Mouse (Mus musculus) brain, adult 2 months (tissue): ENCODE measurements around the gene Casp4.

ENCODE experiments used
- DNase-seq: peaks from one replicate; pipeline ENCODE4 v3.0.0; 2011; ENCODE audit warnings: low read depth, low spot score

The Casp4 gene

GRCm38 (mm10) chr9:5308561-5308960 is at the start of gene Casp4:
TSS of gene Casp4 (plus strand) at chr9:5308828.
- DNase-seq, result peak; percentile 0

DNA sequence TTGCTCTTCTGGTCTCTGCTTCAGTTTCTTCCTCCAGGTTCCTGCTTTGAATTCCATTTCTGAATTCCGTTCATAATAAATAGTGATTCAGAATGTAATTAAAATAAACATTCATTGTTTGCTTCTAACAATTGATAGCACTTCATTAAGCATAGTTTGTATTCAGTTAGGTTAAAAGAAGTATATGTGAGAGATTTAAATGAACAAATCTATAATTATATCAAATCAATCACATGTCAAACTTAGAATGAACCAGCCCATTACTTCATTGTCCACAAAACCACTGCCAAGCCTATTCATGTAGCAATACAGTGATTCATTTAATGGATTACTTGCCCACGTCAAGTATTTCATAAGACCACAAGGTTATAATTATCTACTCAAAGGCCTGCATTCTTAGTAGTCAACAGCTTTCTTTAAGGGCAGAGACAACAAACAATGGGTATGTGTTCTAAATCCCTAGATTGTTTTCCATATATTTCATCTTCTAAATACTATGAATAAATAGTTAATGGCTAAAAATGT is 44.6 kb upstream of the Casp4 start:
- DNase-seq, result no peak

DNA sequence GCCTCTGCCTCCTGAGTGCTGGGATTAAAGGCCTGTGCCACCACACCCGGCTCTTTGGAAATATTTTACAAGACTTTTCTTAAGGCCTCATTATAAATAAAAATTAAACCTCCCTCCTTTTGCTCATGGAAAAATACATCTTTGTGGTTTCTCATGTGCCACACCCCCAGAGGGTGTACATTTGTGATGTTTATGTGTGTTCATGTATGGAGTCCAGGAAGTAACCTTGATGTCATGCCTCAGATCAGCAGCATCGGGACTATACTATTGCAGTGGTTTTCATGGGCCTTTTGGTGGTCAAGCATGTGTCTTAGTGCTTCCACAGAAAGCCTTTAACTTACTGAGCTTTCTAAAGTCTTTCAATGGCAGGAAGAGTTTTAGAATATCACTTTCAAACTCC is 38.4 kb upstream of the Casp4 start:
- DNase-seq, result no peak

DNA sequence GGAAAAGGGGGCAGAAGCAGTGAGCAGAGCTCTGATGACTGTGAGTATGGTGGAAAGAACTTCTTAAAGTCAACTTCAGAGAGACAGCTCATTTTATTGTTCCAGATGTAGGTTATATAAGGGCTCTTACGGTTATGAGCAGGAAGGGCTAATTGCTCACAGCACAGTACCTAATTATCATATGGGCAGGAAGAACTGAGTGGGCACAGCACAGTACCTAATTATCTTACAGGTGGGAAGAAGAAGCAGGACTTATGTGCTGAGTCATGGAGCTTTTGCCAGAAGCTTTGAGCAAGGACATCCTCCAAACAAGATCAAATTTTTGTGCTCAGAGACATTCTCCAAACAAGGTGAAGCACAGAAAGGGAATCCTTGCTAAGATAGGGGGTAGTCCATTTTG is 37.7 kb upstream of the Casp4 start:
- peak; percentile 35 for DNase-seq

DNA sequence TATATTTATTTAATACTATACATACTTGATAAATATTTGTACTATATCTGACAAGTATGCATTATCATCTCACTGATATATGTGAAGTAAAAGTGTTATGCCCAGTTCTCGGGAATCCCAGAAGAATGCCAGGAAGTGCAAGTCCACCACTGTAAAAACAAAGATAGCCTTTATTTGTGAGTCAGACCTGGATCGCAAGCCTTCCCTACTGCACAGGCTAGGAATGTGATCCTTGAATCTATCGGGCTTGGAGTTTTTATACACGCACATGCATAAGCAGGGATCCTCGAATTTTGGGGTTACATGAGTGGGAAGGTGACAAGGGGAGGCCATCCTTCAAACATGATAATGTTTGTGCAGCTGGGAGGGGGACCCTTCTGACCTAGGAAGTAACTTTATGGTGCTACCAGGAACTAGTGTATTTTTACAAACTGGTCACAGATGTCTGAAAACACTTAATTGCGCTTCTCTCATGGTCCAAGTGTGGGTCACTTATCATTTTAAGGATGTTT is 37.2 kb upstream of the Casp4 start:
- no peak for DNase-seq

DNA sequence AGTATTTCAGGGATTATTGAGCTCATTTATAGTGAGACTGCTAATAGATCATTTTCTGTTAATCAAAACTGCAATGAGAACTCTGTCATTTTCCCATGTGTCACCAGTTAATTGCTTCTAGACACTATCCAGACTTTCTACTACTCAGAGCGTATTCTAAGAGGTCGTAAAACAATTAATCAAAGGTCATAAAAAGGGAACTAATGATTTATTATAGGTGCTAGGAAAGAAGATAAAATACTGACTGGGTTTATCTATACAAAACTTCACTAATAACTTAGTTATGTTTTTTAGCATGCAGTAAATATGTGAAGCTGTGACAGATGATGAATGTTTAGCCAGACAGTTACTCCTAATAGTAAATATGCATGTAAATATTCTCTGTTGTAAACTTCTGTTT is 22.6 kb upstream of the Casp4 start:
- DNase-seq, result no peak

- DNase-seq, result no peak
Observed at GRCm38 (mm10) chr9:5286597-5286996, 22.0 kb upstream of the Casp4 start.

GRCm38 (mm10) chr9:5296354-5297237 is 12.0 kb upstream of the Casp4 start:
- no peak for DNase-seq

- DNase-seq, result peak; percentile 26
Observed at GRCm38 (mm10) chr9:5298329-5299131, 10.1 kb upstream of the Casp4 start, which contains the start of gene Casp1. TSS of gene Casp1 (plus strand) at chr9:5298517.

- DNase-seq, result no peak
Observed at GRCm38 (mm10) chr9:5299132-5299381, 9.6 kb upstream of the Casp4 start.

GRCm38 (mm10) chr9:5310112-5310511 is 1.5 kb downstream of the Casp4 start:
- no peak for DNase-seq

- no peak for DNase-seq
Observed at GRCm38 (mm10) chr9:5311435-5311834, 2.8 kb downstream of the Casp4 start.

GRCm38 (mm10) chr9:5328204-5328603 is 19.6 kb downstream of the Casp4 start:
- no peak for DNase-seq

- DNase-seq, result no peak
Observed at GRCm38 (mm10) chr9:5332441-5332840, 23.8 kb downstream of the Casp4 start.

DNA sequence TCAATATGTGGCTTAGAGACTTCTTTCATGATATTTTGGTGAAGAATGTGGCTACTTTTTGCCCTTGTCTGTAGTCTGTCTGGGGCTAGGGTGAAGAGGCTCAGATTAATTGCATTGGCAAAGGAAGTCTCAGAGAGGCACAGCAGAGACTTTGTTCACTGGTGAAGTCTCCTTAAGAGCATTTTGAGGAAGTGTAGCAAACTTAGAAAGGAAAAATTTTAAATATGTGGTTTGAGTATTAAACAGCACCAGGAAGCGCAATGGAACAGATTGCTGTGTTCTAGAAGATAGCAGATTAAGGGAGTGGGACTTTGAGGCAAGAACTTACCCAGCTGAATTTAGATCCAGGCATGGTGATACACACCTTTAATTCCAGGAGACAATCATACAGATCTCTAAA is 24.8 kb downstream of the Casp4 start:
- DNase-seq, result no peak

DNA sequence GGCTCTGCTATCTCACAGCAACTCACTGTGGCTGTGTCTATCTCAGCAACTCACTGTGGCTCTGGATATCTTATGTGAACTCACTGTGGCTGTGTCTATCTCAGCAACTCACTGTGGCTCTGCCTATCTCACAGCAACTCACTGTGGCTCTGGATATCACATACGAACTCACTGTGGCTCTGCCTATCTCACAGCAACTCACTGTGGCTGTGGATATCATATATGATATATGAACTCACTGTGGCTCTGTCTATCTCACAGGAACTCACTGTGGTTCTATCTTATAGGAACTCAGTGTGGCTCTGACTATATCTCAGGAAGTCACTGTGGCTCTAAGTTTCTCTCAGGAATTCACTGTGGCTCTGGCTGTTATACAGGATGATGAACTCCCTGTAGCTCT is 34.5 kb downstream of the Casp4 start:
- no peak for DNase-seq

GRCm38 (mm10) chr9:5344090-5344489 is 35.5 kb downstream of the Casp4 start:
- peak; percentile 2 for DNase-seq

DNA sequence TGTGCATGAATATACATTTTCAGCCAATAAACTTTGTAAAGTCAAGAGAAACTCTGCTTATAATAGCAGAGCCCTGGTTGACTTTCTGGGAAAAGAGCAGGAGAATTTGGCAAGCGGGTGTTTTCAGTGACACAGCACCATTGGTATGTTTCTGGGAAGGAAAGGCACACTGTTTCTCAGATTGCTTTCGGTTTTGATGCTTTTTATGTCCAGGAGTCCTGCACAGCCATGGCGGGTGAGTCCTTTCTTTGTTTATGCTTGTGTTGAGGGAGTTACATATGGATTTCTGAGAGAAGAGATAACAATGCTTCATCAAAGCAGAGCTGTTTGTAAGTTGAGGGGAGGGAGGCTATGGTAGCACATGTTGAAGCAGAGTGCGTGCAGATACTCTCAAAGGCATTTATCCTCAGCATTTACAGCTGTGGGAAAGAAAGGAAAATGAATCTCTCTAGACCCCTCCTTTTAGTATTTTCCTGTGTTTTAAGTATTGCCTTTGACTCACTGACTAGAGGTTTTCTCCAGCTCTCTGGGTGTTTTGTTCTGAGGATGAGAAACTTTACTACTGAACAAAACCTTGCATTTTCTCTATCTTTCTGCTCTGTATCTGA is 36.8 kb downstream of the Casp4 start, which contains the start of gene Casp12:
TSS of gene Casp12 (plus strand) at position 140 of the 608 bp plus-strand sequence.
- peak; percentile 2 for DNase-seq

GRCm38 (mm10) chr9:5347381-5347780 is 38.8 kb downstream of the Casp4 start:
- no peak for DNase-seq

DNA sequence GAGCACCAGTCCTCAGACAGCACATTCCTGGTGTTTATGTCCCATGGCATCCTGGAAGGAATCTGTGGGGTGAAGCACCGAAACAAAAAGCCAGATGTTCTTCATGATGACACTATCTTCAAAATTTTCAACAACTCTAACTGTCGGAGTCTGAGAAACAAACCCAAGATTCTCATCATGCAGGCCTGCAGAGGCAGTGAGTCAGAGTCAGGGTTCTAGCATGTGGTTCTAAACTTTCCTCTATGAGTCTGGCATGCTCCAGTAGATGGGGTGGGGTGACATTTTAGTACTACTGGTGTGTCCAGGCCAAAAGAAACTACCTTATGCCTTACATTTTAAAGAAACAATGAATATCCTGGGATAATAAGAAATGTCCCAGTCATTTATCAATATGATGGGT is 45.0 kb downstream of the Casp4 start:
- DNase-seq, result no peak

GRCm38 (mm10) chr9:5356801-5357200 is 48.2 kb downstream of the Casp4 start:
- no peak for DNase-seq
